Mouse (Mus musculus) heart, adult 2 months (tissue): ENCODE data around the gene Emid1.

Experiments
- CTCF ChIP-seq: fragments of 200-600 bp; IDR thresholded peaks from 2 replicates; pipeline ENCODE4 v1.8.1; 2022; ENCODE audit warnings: antibody characterized with exemption, mild to moderate bottlenecking, moderate library complexity
- EP300 ChIP-seq: fragments of 200-500 bp; IDR thresholded peaks from 2 replicates; pipeline ENCODE4 v1.6.1; 2011; ENCODE audit warnings: low read depth, low read length, control low read depth; ENCODE audit not compliant: insufficient read depth
- POLR2A ChIP-seq: fragments of 200-500 bp; IDR thresholded peaks from 2 replicates; pipeline ENCODE4 v1.6.1; 2011; ENCODE audit warnings: mild to moderate bottlenecking, low read depth, low read length, control low read depth; ENCODE audit not compliant: insufficient read depth

GRCm38 (mm10) chr11:5100801-5101200, 51.3 kb downstream of the Emid1 start:
- no peak for TF ChIP-seq CTCF
- no peak for TF ChIP-seq POLR2A
- TF ChIP-seq EP300, result no peak
